In genomic region chr8:76694187-76694827, GRCm38 (mm10) we compare ENCODE assay signal across 27 mouse cellular contexts.
DNase-seq lines count a peak whose midpoint lies in the region; ATAC-seq lines count a peak whose summit lies in the region.
"Had no signal": no experiment of that assay in that cellular context is flagged by ENCODE, and none has a peak within 500 bp of the region (broad histone marks: within the 10 kb centered on the region; RNA-seq: fewer than 3 reads in every experiment).

No protein-coding gene starts in this region.

- no peaks in the 10 kb centered on the region; the same call in 1 of the 2 replicates for H3K4me1 ChIP-seq in midbrain, embryonic 12.5 days
- H3K4me1 ChIP-seq in midbrain, embryonic 15.5 days = no peaks in the 10 kb centered on the region
- H3K4me1 ChIP-seq: embryonic facial prominence, embryonic 12.5 days; embryonic facial prominence, embryonic 15.5 days; hindbrain, embryonic 13.5 days had no signal

- no peak overlapping the region for H3K4me2 ChIP-seq in midbrain, embryonic 12.5 days (replicated peaks)
- no peak overlapping the region for H3K4me2 ChIP-seq in midbrain, embryonic 15.5 days
- H3K4me2 ChIP-seq: embryonic facial prominence, embryonic 12.5 days; embryonic facial prominence, embryonic 15.5 days; heart, embryonic 11.5 days; hindbrain, embryonic 13.5 days had no signal

- 44% methylated on average over 4 of the region's 4 CpGs for WGBS in midbrain, embryonic 12.5 days
- WGBS in midbrain, embryonic 15.5 days = 46% methylated on average over 4 of the region's 4 CpGs

- peak; percentile 4 for DNase-seq in embryo, embryonic 11 days
- DNase-seq in embryo, embryonic 10 days (ENCODE audit: low spot score) = no peak
- DNase-seq in Muller cell, postnatal 12 days (ENCODE audit: inconsistent ontology term) = peak; percentile 48
- DNase-seq in adipocyte (ENCODE audit: low spot score) = peak; percentile 12
- no peak for DNase-seq in spleen, postnatal 36 days (ENCODE audit: low spot score in 2 of 2)
- DNase-seq: adrenal gland, postnatal 10 days; adrenal gland, postnatal 36 days; B cell, adult 2 months; cerebellum, adult 18-20 months; cerebellum, adult 9-10 months; cerebellum, postnatal 14 days; forebrain, postnatal 0 days; gastrocnemius, adult 2 months; gastrocnemius, postnatal 14 days; heart, adult 11 months had no signal

- no peaks in the 10 kb centered on the region for H3K9me3 ChIP-seq in midbrain, embryonic 12.5 days
- H3K9me3 ChIP-seq in midbrain, embryonic 15.5 days = no peaks in the 10 kb centered on the region
- H3K9me3 ChIP-seq: embryonic facial prominence, embryonic 12.5 days; embryonic facial prominence, embryonic 15.5 days; G1E; hindbrain, embryonic 13.5 days had no signal

- H3K4me3 ChIP-seq in midbrain, embryonic 12.5 days = no peak overlapping the region
- H3K4me3 ChIP-seq in midbrain, embryonic 15.5 days = no peak overlapping the region
- H3K4me3 ChIP-seq: embryonic facial prominence, embryonic 12.5 days; embryonic facial prominence, embryonic 15.5 days; gastrocnemius, adult 2 months; hindbrain, embryonic 13.5 days had no signal

- peak; percentile 56 for ATAC-seq in midbrain, embryonic 12.5 days (ENCODE audit: low FRiP score, low read depth)
- no peak for ATAC-seq in midbrain, embryonic 15.5 days (replicated peaks)
- ATAC-seq: activated CD4-positive, CD25-positive, alpha-beta regulatory T cell, adult 4 months; forebrain, embryonic 14.5 days; forebrain, postnatal 0 days; hindbrain, postnatal 0 days; inflammation-experienced regulatory T-cells, adult 6 months had no signal

- no peak overlapping the region for H3K9ac ChIP-seq in midbrain, embryonic 12.5 days (replicated peaks)
- H3K9ac ChIP-seq in midbrain, embryonic 15.5 days = no peak overlapping the region
- H3K9ac ChIP-seq: embryonic facial prominence, embryonic 12.5 days; embryonic facial prominence, embryonic 15.5 days; forebrain, postnatal 0 days; hindbrain, embryonic 13.5 days had no signal

- no peaks in the 10 kb centered on the region for H3K27me3 ChIP-seq in midbrain, embryonic 12.5 days
- H3K27me3 ChIP-seq in midbrain, embryonic 15.5 days (replicated peaks) = no peaks in the 10 kb centered on the region
- H3K27me3 ChIP-seq: CH12.LX; embryonic facial prominence, embryonic 12.5 days; embryonic facial prominence, embryonic 15.5 days; hindbrain, embryonic 13.5 days had no signal

- H3K36me3 ChIP-seq in midbrain, embryonic 12.5 days = no peaks in the 10 kb centered on the region
- no peaks in the 10 kb centered on the region for H3K36me3 ChIP-seq in midbrain, embryonic 15.5 days (replicated peaks)
- H3K36me3 ChIP-seq: embryonic facial prominence, embryonic 12.5 days; embryonic facial prominence, embryonic 15.5 days; G1E; hindbrain, embryonic 13.5 days had no signal

- no peak overlapping the region for H3K27ac ChIP-seq in midbrain, embryonic 12.5 days (replicated peaks)
- no peak overlapping the region for H3K27ac ChIP-seq in midbrain, embryonic 15.5 days
- H3K27ac ChIP-seq: embryonic facial prominence, embryonic 12.5 days; embryonic facial prominence, embryonic 15.5 days; gastrocnemius, adult 2 months; hindbrain, embryonic 13.5 days; hindbrain, postnatal 0 days had no signal

Comparison
In these comparisons a context has a peak if more than half of its experiments do, and no peak if none do; other contexts are left out.
1. DNase-seq: peak in embryo, embryonic 11 days (single experiment), Muller cell, postnatal 12 days (single experiment) and adipocyte (single experiment); none in embryo, embryonic 10 days (single experiment) and spleen, postnatal 36 days (0 of 2).